Mouse (Mus musculus) forebrain, embryonic 11.5 days (tissue): ENCODE data around the gene Nfatc2. TPM values are rescaled to one million over a fixed set of nuclear protein-coding genes. Genes with fewer than 3 reads are reported as not detected.

Source experiments
- ATAC-seq: fragments of 200-750 bp; cut with Nextera tagmentation; replicated peaks from 2 replicates; pipeline ENCODE4 v1.8.0; 2017; ENCODE audit warnings: moderate TSS enrichment; ENCODE audit not compliant: low FRiP score
- DNase-seq: peaks from one replicate; pipeline ENCODE4 v3.0.0-alpha.2; 2017; ENCODE audit warnings: low spot score
- H3K27ac ChIP-seq: fragments of 300-500 bp; sonication (generic); 2 replicates; pipeline ENCODE4 v1.5.1; 2014; ENCODE audit warnings: low read depth, low read length
- H3K27me3 ChIP-seq: fragments of 300-500 bp; sonication (generic); 2 replicates; pipeline ENCODE4 v1.6.1; 2014; ENCODE audit warnings: mild to moderate bottlenecking, low read length, mixed read lengths; ENCODE audit not compliant: control insufficient read depth, insufficient read depth
- H3K36me3 ChIP-seq: fragments of 300-500 bp; sonication (generic); 2 replicates; pipeline ENCODE4 v1.6.1; 2014; ENCODE audit warnings: mild to moderate bottlenecking, low read length, moderate library complexity, mixed read lengths; ENCODE audit not compliant: control insufficient read depth, insufficient read depth
- H3K4me1 ChIP-seq: fragments of 300-500 bp; sonication (generic); replicated peaks from 2 replicates; pipeline ENCODE4 v1.6.1; 2014; ENCODE audit warnings: low read length, mixed read lengths; ENCODE audit not compliant: control insufficient read depth, insufficient read depth
- H3K4me2 ChIP-seq: fragments of 300-500 bp; sonication (generic); 2 replicates; pipeline ENCODE4 v1.6.1; 2014; ENCODE audit warnings: low read depth, mild to moderate bottlenecking, low read length, moderate library complexity, mixed read lengths; ENCODE audit not compliant: severe bottlenecking
- H3K4me3 ChIP-seq: fragments of 300-500 bp; sonication (generic); 2 replicates; pipeline ENCODE4 v1.5.1; 2014; ENCODE audit warnings: low read depth, low read length
- H3K9ac ChIP-seq: fragments of 300-500 bp; sonication (generic); 2 replicates; pipeline ENCODE4 v1.6.1; 2014; ENCODE audit warnings: low read length
- H3K9me3 ChIP-seq: fragments of 300-500 bp; sonication (generic); 2 replicates; pipeline ENCODE4 v1.6.1; 2016; ENCODE audit warnings: low read length, mixed read lengths; ENCODE audit not compliant: control insufficient read depth
- WGBS: fragments of 180-500 bp; shearing (Covaris S2); extraction: QIAGEN DNeasy Blood & Tissue Kit; methylation state at CpG from one replicate; pipeline ENCODE4 v1.1.7; 2014; 5-methylcytosine and 5-hydroxymethylcytosine counted together
- polyA plus RNA-seq: library from polyadenylated mRNA; unstranded; fragments of >200 nt; fragmentation: Nextera tagmentation; extraction: Ambion mirVana; gene quantifications from 2 replicates; pipeline ENCODE4 v1.2.1, GENCODE M21; 2014

The Nfatc2 gene
- polyA plus RNA-seq, 1 experiment from 2014 or later: 0.55 TPM

DNA sequence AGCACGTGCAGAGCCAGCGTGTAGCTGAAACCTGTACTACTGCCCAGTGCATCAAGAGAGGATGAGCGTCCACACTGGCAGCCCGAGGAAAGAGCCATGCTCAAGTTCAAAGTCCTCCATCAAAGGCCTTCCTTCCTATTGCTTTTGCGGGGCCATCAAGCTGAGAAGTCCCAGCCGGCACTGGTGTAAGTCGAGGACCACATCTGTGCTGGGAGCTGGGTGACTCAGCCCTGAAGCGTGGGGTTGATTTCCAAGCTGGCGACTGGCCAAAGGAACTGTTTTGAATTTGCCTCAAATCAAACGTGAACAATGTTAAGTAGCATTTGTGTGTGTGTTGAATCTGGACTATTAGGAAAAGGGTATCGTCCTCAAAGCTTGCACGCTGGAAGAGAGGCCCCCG is 57.4 kb downstream of the Nfatc2 start:
- no peaks in the 10 kb centered on the region for H3K9me3 ChIP-seq
- H3K36me3 ChIP-seq: no peaks in the 10 kb centered on the region
- H3K27ac ChIP-seq: no peak overlapping the region
- ATAC-seq: no peak
- H3K4me1 ChIP-seq: no peaks in the 10 kb centered on the region
- no peaks in the 10 kb centered on the region for H3K27me3 ChIP-seq
- no peak overlapping the region for H3K4me2 ChIP-seq
- H3K9ac ChIP-seq: no peak overlapping the region
- no peak for DNase-seq
- H3K4me3 ChIP-seq: no peak overlapping the region
- 69% methylated on average over 13 of the region's 13 CpGs for WGBS

DNA sequence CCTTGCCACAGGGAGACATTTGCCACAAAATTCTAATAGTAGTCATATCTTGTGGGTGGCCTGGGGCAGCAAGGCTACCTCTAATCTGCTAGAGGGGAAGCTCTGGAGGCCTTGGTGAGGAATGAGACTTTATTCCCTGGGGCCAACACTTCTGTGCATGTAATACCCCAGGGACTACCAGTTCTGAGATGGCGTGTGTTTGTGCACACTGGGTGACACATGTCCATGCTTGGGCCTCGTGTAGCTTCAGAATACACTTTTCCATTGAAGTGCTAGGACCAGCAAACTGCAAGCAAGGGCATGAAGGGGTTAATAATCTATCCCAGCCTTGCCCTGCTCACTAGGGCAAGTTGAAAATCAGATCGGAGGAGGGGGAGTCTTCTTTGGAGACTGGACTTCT is 58.4 kb downstream of the Nfatc2 start:
- no peak overlapping the region for H3K4me3 ChIP-seq
- H3K27me3 ChIP-seq: no peaks in the 10 kb centered on the region
- H3K36me3 ChIP-seq: no peaks in the 10 kb centered on the region
- H3K9me3 ChIP-seq: no peaks in the 10 kb centered on the region
- no peak for DNase-seq
- H3K9ac ChIP-seq: no peak overlapping the region
- no peak for ATAC-seq
- H3K4me2 ChIP-seq: no peak overlapping the region
- no peaks in the 10 kb centered on the region for H3K4me1 ChIP-seq
- WGBS: 60% methylated on average over 3 of the region's 3 CpGs
- no peak overlapping the region for H3K27ac ChIP-seq

- Histone ChIP-seq H3K4me2 (no peak overlapping the region), H3K4me3 (no peak overlapping the region), H3K9me3 (no peaks in the 10 kb centered on the region), H3K27me3 (no peaks in the 10 kb centered on the region), H3K36me3 (no peaks in the 10 kb centered on the region), H3K9ac (no peak overlapping the region), H3K4me1 (no peaks in the 10 kb centered on the region), H3K27ac (no peak overlapping the region)
- DNase-seq (no peak), ATAC-seq (no peak)
- 82% methylated on average over 7 of the region's 7 CpGs for WGBS
Measured at GRCm38 (mm10) chr2:168541223-168541622, 60.2 kb downstream of the Nfatc2 start.

DNA sequence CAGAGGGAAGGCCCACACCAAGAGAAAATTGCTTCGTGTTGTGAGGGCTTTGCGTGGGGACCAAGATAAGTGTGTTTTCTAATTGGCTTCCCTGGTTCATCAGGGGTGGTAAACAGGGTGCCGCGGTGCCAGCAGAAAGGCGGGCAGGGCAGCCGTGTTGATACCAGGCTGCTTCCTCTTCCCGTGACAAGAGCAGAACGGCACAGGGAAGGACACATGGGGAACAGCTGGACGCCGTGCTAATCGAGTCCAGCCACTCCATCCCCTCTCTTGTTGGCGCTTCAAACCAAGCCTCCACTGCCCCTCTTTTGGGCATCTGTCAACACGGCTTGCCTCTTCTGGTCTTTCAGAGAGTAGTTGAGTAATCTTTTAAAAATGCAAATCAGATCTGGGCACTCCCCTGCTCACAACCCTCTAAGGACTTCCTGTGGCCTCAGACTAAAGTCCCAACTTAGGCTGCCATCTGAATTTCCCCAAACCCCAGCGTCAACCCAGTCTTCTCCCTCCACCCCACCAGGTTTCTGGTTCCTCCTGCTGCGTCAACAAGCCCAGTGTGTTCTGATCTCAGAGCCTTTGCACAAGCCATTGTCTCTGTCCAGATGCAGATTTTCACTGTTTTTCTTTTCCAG is 61.7 kb downstream of the Nfatc2 start:
- Histone ChIP-seq H3K27me3 (no peaks in the 10 kb centered on the region), H3K27ac (no peak overlapping the region), H3K9ac (no peak overlapping the region), H3K4me3 (no peak overlapping the region), H3K9me3 (no peaks in the 10 kb centered on the region), H3K4me1 (no peaks in the 10 kb centered on the region), H3K36me3 (no peaks in the 10 kb centered on the region), H3K4me2 (no peak overlapping the region)
- WGBS: 71% methylated on average over 15 of the region's 15 CpGs
- no peak for ATAC-seq
- DNase-seq: no peak

DNA sequence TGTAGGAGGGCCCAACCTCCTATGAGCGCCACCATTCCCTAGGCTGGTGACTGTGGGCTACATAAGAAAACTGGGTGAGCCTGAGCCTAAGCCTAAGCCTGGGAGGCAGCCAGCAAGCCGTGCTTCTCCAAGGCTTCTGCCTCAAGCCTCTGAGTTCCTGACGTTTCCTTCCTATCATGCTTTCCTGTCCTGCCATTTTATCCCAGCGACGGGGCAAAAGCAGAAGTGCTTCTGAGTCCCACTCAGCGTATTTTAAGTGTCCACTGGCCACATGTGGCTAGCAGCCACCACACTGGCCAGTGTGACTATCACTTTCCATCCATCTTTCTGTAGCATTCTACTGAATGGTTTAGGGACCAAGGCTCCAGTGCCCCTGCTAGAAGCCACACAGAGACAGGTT is 62.4 kb downstream of the Nfatc2 start:
- no peak overlapping the region for H3K4me3 ChIP-seq

DNA sequence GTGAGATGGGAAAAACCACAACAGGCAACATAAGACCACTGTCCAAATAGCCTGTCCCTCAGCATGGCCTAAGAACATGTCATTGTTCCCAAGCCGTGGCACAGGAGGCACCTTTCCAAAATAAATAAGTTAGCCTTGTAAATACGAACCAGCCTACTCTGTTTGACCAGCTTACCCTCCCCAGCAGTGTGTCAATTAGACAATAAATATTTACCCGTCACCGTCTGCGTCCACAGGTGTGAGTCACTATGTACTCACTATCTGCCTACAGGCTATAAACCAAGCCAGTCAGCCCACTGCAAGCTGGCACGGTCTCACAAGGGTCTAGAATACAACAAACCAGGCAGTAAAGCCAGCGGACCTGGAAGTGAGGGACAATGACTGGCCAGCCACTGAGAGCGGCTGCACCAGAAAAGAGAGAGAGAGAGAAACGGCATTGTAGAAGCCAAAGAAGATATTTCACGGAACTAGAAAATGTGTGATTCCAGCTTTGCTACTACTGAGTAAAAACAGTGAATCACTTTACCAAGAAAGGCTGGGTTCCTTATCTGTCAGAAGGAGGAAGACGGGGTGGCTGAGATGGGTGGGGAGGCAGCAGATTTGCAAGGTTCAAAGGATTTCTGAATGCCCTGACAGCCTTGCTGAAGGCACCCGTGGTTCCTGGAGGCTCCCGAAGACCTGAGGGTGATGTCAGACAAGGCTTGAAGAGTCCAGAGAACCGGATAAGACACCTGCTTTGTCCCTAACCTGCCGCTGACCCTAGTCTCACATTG is 69.2 kb downstream of the Nfatc2 start:
- H3K4me1 ChIP-seq: no peaks in the 10 kb centered on the region
- WGBS: 80% methylated on average over 15 of the region's 15 CpGs

More for the DNA sequence above, 62.4 kb downstream of the Nfatc2 start:
- Histone ChIP-seq H3K27ac (no peak overlapping the region), H3K9me3 (no peaks in the 10 kb centered on the region), H3K4me1 (no peaks in the 10 kb centered on the region), H3K9ac (no peak overlapping the region), H3K36me3 (no peaks in the 10 kb centered on the region), H3K4me2 (no peak overlapping the region), H3K27me3 (no peaks in the 10 kb centered on the region)
- no peak for DNase-seq
- 91% methylated on average over 6 of the region's 6 CpGs for WGBS
- ATAC-seq: no peak

DNA sequence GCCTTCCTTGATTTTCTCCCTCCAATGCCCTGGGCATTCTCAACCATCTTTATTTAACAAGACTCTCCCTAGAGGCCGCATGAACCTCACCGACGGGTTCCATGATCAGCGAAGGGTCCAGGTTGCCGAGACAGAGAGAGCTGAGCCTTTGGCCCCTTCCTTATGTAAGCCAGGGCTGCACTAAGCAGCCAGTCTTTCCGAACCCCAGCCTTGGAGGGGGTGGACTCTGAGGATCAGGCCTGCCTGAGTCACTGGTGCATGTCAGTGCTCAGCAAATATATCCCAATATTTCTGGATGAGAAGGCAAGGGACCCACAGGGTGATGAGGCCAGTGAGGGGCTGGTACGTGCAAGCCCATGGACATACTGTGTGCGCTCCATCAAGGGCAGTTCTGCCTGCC is 72.9 kb downstream of the Nfatc2 start:
- Histone ChIP-seq H3K4me1 (peaks cover 11% of the 10 kb centered on the region; the same call in 1 of the 2 replicates), H3K4me3 (no peak overlapping the region), H3K9me3 (no peaks in the 10 kb centered on the region), H3K9ac (no peak overlapping the region), H3K27me3 (no peaks in the 10 kb centered on the region), H3K4me2 (no peak overlapping the region), H3K36me3 (no peaks in the 10 kb centered on the region), H3K27ac (no peak overlapping the region)
- ATAC-seq: no peak
- DNase-seq: no peak
- WGBS: 80% methylated on average over 8 of the region's 8 CpGs

More for the DNA sequence above, 69.2 kb downstream of the Nfatc2 start:
- no peak for ATAC-seq
- Histone ChIP-seq H3K4me2 (no peak overlapping the region), H3K27ac (no peak overlapping the region), H3K27me3 (no peaks in the 10 kb centered on the region), H3K9me3 (no peaks in the 10 kb centered on the region), H3K4me3 (no peak overlapping the region), H3K36me3 (no peaks in the 10 kb centered on the region), H3K9ac (no peak overlapping the region)
- no peak for DNase-seq

DNA sequence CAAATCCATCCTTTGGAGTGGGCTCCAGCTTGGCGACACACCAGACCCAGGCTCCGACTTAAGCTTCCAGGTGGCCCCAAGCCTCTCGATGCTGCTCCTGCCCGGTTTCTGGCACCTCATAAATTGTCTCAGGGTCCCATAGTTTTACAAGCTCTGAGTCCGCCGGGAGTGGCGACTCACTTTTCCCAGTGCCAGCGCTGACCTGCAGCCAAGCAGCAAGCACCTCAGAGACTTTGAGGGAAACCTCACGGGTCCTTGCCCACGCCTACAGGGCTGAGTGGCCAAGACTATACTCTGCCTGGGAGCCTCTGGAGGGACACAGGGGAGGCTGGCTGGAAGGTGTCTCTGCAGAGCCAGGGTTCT is 74.0 kb downstream of the Nfatc2 start:
- Histone ChIP-seq H3K27me3 (no peaks in the 10 kb centered on the region), H3K4me1 (peaks cover 11% of the 10 kb centered on the region; the same call in 1 of the 2 replicates), H3K9ac (no peak overlapping the region), H3K4me3 (no peak overlapping the region), H3K4me2 (no peak overlapping the region), H3K27ac (no peak overlapping the region), H3K9me3 (no peaks in the 10 kb centered on the region), H3K36me3 (no peaks in the 10 kb centered on the region)
- DNase-seq (no peak), ATAC-seq (no peak)
- WGBS: 87% methylated on average over 10 of the region's 10 CpGs
